ENCODE assay signal across 22 mouse cellular contexts in the genomic region with DNA sequence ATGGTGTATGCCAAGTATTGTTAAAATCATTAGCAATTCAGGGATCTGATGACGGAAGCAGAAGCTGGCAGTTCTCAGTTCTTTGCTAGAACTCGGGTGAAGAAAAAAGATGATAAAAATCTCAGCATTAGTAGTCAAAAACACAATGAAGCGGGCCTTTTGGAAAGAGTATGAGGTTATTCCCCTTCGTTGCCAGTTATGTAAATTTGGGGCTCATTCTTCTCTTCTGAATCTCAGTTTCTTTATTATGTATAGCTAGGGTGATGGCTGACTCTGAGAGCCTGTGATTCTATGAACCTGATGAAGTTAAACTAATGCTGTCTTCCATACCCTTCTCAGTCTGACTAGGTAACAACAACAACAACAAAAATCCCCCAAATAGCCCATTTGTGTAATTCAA. TPM values are rescaled to one million over a fixed set of nuclear protein-coding genes. Genes with fewer than 3 reads are reported as not detected.
"Had no signal": no experiment of that assay in that cellular context is flagged by ENCODE, and none has a peak within 500 bp of the region (broad histone marks: within the 10 kb centered on the region; RNA-seq: fewer than 3 reads in every experiment).

No protein-coding gene starts in this region.

- ATAC-seq: liver, postnatal 0 days; lung, postnatal 0 days; midbrain, embryonic 15.5 days had no signal

- H3K36me3 ChIP-seq: limb, embryonic 12.5 days; limb, embryonic 15.5 days; midbrain, embryonic 12.5 days; midbrain, embryonic 15.5 days; neural tube, embryonic 13.5 days had no signal

- H3K27me3 ChIP-seq: limb, embryonic 12.5 days; limb, embryonic 15.5 days; midbrain, embryonic 12.5 days; midbrain, embryonic 15.5 days; neural tube, embryonic 13.5 days had no signal

- DNase-seq: kidney, adult 8-10 months; kidney, postnatal 14 days; kidney, postnatal 4 days; left cerebral cortex, postnatal 4 days; liver, postnatal 0 days; lung, embryonic 14.5 days; retina, postnatal 1 day; right cerebral cortex, postnatal 25 days; spleen, adult 18-20 months; thymus, adult 2 months; thymus, postnatal 14 days had no signal

RNA-seq across cellular contexts. Expression of a gene that starts 58.5 kb away (rescaled TPM):
- total RNA-seq: layer of hippocampus, adult 18-20 months; layer of hippocampus, postnatal 14 days; left cerebral cortex, postnatal 4 days had no signal
- polyA plus RNA-seq: limb, embryonic 12.5 days; limb, embryonic 15.5 days; liver, embryonic 11.5 days; midbrain, embryonic 12.5 days; midbrain, embryonic 15.5 days; myocyte; stomach, embryonic 14.5 days had no signal
